In the genomic region with DNA sequence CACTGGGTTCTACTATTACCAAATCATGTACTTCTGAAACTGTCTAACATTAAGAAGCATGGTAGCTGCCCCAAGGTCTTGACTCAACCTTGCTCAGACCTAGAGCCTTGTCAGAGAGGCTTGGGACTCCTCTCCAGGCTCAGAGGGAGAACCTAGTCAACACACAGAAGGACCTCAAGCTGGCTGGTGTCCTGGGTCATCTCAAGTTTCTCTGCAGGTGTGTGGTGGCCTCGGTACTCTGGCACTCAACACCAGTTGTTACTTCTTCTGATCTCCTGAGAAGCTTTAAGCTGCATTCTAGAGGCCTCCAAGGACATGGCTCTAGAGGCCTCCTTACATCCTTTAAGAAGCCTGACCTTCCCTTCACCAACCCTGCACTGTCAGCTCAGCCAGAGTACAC, we compare ENCODE assay signal across 32 mouse cellular contexts. TPM values are rescaled to one million over a fixed set of nuclear protein-coding genes. Genes with fewer than 3 reads are reported as not detected.
"Had no signal": no experiment of that assay in that cellular context is flagged by ENCODE, and none has a peak within 500 bp of the region (broad histone marks: within the 10 kb centered on the region; RNA-seq: fewer than 3 reads in every experiment).

No protein-coding gene starts in this region.

- DNase-seq: heart, postnatal 14 days; heart, postnatal 36 days; heart, postnatal 4 days; kidney, adult 11 months; kidney, adult 18-20 months; kidney, adult 2 months; kidney, adult 8-10 months; kidney, adult 9 months; kidney, postnatal 10 days; kidney, postnatal 14 days; kidney, postnatal 25 days; kidney, postnatal 36 days; kidney, postnatal 4 days; layer of hippocampus, adult 9-11 months; layer of hippocampus, postnatal 36 days had no signal

- H3K4me3 ChIP-seq: heart, embryonic 12.5 days; heart, embryonic 13.5 days; heart, embryonic 15.5 days; hindbrain, embryonic 10.5 days; hindbrain, embryonic 12.5 days; hindbrain, embryonic 13.5 days; hindbrain, embryonic 15.5 days; intestine, embryonic 15.5 days; kidney, embryonic 15.5 days; layer of hippocampus, adult 2 months; left cerebral cortex, adult 2 months had no signal

- H3K36me3 ChIP-seq: heart, embryonic 12.5 days; heart, embryonic 13.5 days; heart, embryonic 15.5 days; hindbrain, embryonic 10.5 days; hindbrain, embryonic 12.5 days; hindbrain, embryonic 13.5 days; hindbrain, embryonic 15.5 days; intestine, embryonic 15.5 days; kidney, embryonic 15.5 days had no signal

- H3K9me3 ChIP-seq: heart, embryonic 12.5 days; heart, embryonic 13.5 days; heart, embryonic 15.5 days; hindbrain, embryonic 10.5 days; hindbrain, embryonic 12.5 days; hindbrain, embryonic 13.5 days; hindbrain, embryonic 15.5 days; intestine, embryonic 15.5 days; kidney, embryonic 15.5 days had no signal

- H3K27ac ChIP-seq: heart, embryonic 13.5 days; heart, embryonic 15.5 days; hindbrain, embryonic 10.5 days; hindbrain, embryonic 12.5 days; hindbrain, embryonic 13.5 days; hindbrain, embryonic 14.5 days; hindbrain, embryonic 15.5 days; hindbrain, postnatal 0 days; intestine, embryonic 15.5 days; kidney, embryonic 15.5 days; kidney, postnatal 0 days; layer of hippocampus, adult 2 months; left cerebral cortex, adult 2 months had no signal

RNA-seq across cellular contexts. Expression of gene Cplx1, which starts 4.2 kb away (rescaled TPM):
- total RNA-seq: heart, postnatal 25 days; hematopoietic stem cell, adult 5-6 weeks had no signal
- polyA plus RNA-seq: inflammation-experienced regulatory T-cells, adult 6 months had no signal
